24 mouse cellular contexts compared by ENCODE assay signal in genomic region chr6:126508671-126509070, GRCm38 (mm10). TPM values are rescaled to one million over a fixed set of nuclear protein-coding genes. Genes with fewer than 3 reads are reported as not detected.
DNase-seq lines count a peak whose midpoint lies in the region; TF ChIP-seq lines count a peak whose summit lies in the region.
"Had no signal": no experiment of that assay in that cellular context is flagged by ENCODE, and none has a peak within 500 bp of the region (broad histone marks: within the 10 kb centered on the region; RNA-seq: fewer than 3 reads in every experiment).

No protein-coding gene starts in this region.

- peaks cover 4% of the 10 kb centered on the region for H3K4me1 ChIP-seq in heart, adult 2 months (ENCODE audit: control insufficient read depth, insufficient read depth, low read length)
- H3K4me1 ChIP-seq in heart, embryonic 10.5 days: no peaks in the 10 kb centered on the region
- H3K4me1 ChIP-seq: embryonic facial prominence, embryonic 12.5 days; embryonic facial prominence, embryonic 15.5 days; intestine, embryonic 15.5 days had no signal

- H3K79me2 ChIP-seq in heart, adult 2 months (replicated peaks; ENCODE audit: control insufficient read depth, insufficient read depth, low read length): no peaks in the 10 kb centered on the region

- intact Hi-C loops in heart, adult 2 months (cut with DNase I): no loop called here
- intact Hi-C loops in heart, postnatal 14 days (cut with DNase I): no loop called here

- WGBS in heart, adult 2 months: 28% methylated on average over 6 of the region's 6 CpGs
- 75% methylated on average over 6 of the region's 6 CpGs for WGBS in heart, embryonic 10.5 days

- TF ChIP-seq CTCF in heart, adult 2 months (IDR thresholded peaks at IDR 0.05): no peak

- H3K36me3 ChIP-seq in heart, adult 2 months (ENCODE audit: control insufficient read depth, insufficient read depth, low read length): no peaks in the 10 kb centered on the region
- H3K36me3 ChIP-seq in heart, embryonic 10.5 days: no peaks in the 10 kb centered on the region
- H3K36me3 ChIP-seq: embryonic facial prominence, embryonic 12.5 days; embryonic facial prominence, embryonic 15.5 days; hindbrain, embryonic 10.5 days; hindbrain, embryonic 13.5 days; intestine, embryonic 15.5 days had no signal

- no peak for TF ChIP-seq EP300 in heart, adult 2 months (IDR thresholded peaks at IDR 0.05; ENCODE audit: insufficient read depth, low read depth, low read length)

- peak overlapping the region; percentile 43 for H3K27ac ChIP-seq in heart, adult 2 months
- no peak overlapping the region for H3K27ac ChIP-seq in heart, embryonic 10.5 days
- H3K27ac ChIP-seq: embryonic facial prominence, embryonic 12.5 days; embryonic facial prominence, embryonic 15.5 days; gastrocnemius, adult 2 months; hindbrain, embryonic 10.5 days; hindbrain, embryonic 13.5 days; intestine, embryonic 15.5 days had no signal

- H3K9me3 ChIP-seq in heart, embryonic 10.5 days: no peaks in the 10 kb centered on the region
- H3K9me3 ChIP-seq: embryonic facial prominence, embryonic 12.5 days; embryonic facial prominence, embryonic 15.5 days; hindbrain, embryonic 10.5 days; hindbrain, embryonic 13.5 days; intestine, embryonic 15.5 days had no signal

- H3K4me3 ChIP-seq in heart, adult 2 months: no peak overlapping the region
- no peak overlapping the region for H3K4me3 ChIP-seq in heart, embryonic 10.5 days
- H3K4me3 ChIP-seq: embryonic facial prominence, embryonic 12.5 days; embryonic facial prominence, embryonic 15.5 days; gastrocnemius, adult 2 months; hindbrain, embryonic 10.5 days; hindbrain, embryonic 13.5 days; intestine, embryonic 15.5 days had no signal

- H3K9ac ChIP-seq in heart, adult 2 months (ENCODE audit: low read depth, low read length): no peak overlapping the region
- H3K9ac ChIP-seq: embryonic facial prominence, embryonic 12.5 days; embryonic facial prominence, embryonic 15.5 days; forebrain, postnatal 0 days; hindbrain, embryonic 13.5 days; intestine, embryonic 15.5 days had no signal

- peak; percentile 37 for DNase-seq in adrenal gland, postnatal 10 days
- no peak for DNase-seq in adrenal gland, adult (ENCODE audit: inconsistent age in 2 of 2, low spot score in 1 of 2)
- DNase-seq in heart, adult 2 months: peak in 1 of 2 experiments; percentile 37
- DNase-seq in heart, postnatal 14 days: no peak
- peak; percentile 30 for DNase-seq in heart, postnatal 4 days
- no peak for DNase-seq in heart, embryonic 10.5 days (ENCODE audit: low spot score)
- peak; percentile 27 for DNase-seq in kidney, adult 9 months
- DNase-seq in kidney, adult 8-10 months: no peak
- DNase-seq: adrenal gland, adult 8-10 months; cerebellum, adult 11 months; cerebellum, adult 2 months; cerebellum, adult 9-11 months; cerebellum, postnatal 25 days; forebrain, postnatal 0 days; gastrocnemius, adult 2 months; gastrocnemius, postnatal 14 days; kidney, adult 18-20 months had no signal

- H3K27me3 ChIP-seq in heart, adult 2 months (ENCODE audit: control insufficient read depth, insufficient read depth, low read length): no peaks in the 10 kb centered on the region
- H3K27me3 ChIP-seq in heart, embryonic 10.5 days (ENCODE audit: insufficient read depth, poor library complexity, severe bottlenecking): no peaks in the 10 kb centered on the region; the same call in 1 of the 2 replicates
- H3K27me3 ChIP-seq: embryonic facial prominence, embryonic 15.5 days; hindbrain, embryonic 13.5 days; intestine, embryonic 15.5 days had no signal

- no peak for TF ChIP-seq POLR2A in heart, adult 2 months (IDR thresholded peaks at IDR 0.05; ENCODE audit: insufficient read depth, low read depth, low read length)

RNA-seq across cellular contexts. Expression of gene Kcna5, which starts 26.5 kb away (rescaled TPM):
- 10 to 100 TPM in 1 of 2 experiments, 1 to 10 TPM in 1; 5.1 to 10.1 TPM for total RNA-seq in adrenal gland, postnatal 10 days (2021)
- total RNA-seq in heart, adult 2 months (2021): 10 to 100 TPM; 15.1 to 27.1 TPM
- 20.4 and 23.2 TPM in 2 replicates for polyA plus RNA-seq in heart, adult 2 months (2012; rRNA removed)
- total RNA-seq in heart, postnatal 14 days (2021): 10 to 100 TPM; 31.5 to 31.8 TPM
- total RNA-seq in heart, postnatal 4 days (2021): 10 to 100 TPM; 10.6 to 12.0 TPM
- 9.3 and 12.8 TPM in 2 replicates for polyA plus RNA-seq in heart, embryonic 10.5 days (2016; fragmentation: Nextera tagmentation; extraction: Ambion mirVana)
- total RNA-seq: common myeloid progenitor, adult 5-6 weeks; ES-E14 had no signal

Comparison
In these comparisons a context has a peak if more than half of its experiments do, and no peak if none do; other contexts are left out.
1. DNase-seq: peak in adrenal gland, postnatal 10 days (single experiment), heart, postnatal 4 days (single experiment) and kidney, adult 9 months (single experiment); none in adrenal gland, adult (0 of 2), heart, postnatal 14 days (0 of 2), heart, embryonic 10.5 days (single experiment) and kidney, adult 8-10 months (0 of 2).